Mouse (Mus musculus): ENCODE data around the gene Pde6g.

Pde6g gene

GRCm38 (mm10) chr11:120467051-120467735 lies 13.9 kb upstream of the Pde6g start, which contains the start of gene Arl16:
Arl16 (minus strand) TSS chr11:120467607.
- peak; percentile 66 for DNase-seq (ENCODE audit: low spot score)

DNA sequence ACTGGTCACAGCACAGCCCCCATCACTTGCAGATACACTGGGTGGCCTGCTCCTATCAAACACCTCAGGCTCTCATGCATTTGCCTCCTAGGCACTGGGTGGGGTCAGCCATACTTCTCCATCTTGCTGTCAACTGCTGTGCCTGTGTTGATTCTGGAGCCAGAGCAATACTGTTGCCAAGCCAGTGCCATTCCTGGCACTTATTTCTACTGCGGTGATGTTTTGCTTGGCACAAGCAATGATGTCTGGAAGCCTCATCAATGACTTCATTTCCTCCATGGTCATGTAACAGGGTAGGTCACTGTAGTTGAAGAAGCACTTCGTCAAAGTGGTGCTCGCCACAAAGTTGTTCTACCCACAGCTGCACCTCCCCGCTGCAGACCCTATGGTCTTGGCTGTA lies 12.2 kb upstream of the Pde6g start:
- DNase-seq (ENCODE audit: low spot score), result no peak

- no peak for DNase-seq (ENCODE audit: low spot score)
These were observed 11.1 kb upstream of the Pde6g start for GRCm38 (mm10) chr11:120464365-120464764.

DNA sequence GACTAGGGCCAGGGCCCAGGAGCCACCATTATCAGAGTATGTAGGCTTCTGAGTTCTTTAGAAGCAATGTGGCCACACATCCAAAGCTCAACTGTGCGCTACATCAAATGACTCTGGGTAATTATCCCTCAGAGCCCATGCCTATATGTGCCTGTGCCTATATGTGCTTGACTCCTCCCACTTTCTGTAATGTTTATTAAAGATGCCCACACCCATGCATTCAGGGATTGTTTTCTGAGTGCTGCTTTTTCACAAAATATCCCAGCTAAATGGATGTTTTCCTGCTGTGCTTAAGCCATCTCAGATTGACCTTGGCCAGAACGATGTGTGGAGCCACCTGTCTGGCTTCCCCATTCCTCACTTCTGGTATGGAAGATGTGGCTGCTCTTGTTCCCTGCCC lies 10.2 kb upstream of the Pde6g start:
- no peak for DNase-seq (ENCODE audit: low spot score)

- no peak for DNase-seq (ENCODE audit: low spot score)
These were observed 5.7 kb upstream of the Pde6g start for GRCm38 (mm10) chr11:120458847-120459597.

DNA sequence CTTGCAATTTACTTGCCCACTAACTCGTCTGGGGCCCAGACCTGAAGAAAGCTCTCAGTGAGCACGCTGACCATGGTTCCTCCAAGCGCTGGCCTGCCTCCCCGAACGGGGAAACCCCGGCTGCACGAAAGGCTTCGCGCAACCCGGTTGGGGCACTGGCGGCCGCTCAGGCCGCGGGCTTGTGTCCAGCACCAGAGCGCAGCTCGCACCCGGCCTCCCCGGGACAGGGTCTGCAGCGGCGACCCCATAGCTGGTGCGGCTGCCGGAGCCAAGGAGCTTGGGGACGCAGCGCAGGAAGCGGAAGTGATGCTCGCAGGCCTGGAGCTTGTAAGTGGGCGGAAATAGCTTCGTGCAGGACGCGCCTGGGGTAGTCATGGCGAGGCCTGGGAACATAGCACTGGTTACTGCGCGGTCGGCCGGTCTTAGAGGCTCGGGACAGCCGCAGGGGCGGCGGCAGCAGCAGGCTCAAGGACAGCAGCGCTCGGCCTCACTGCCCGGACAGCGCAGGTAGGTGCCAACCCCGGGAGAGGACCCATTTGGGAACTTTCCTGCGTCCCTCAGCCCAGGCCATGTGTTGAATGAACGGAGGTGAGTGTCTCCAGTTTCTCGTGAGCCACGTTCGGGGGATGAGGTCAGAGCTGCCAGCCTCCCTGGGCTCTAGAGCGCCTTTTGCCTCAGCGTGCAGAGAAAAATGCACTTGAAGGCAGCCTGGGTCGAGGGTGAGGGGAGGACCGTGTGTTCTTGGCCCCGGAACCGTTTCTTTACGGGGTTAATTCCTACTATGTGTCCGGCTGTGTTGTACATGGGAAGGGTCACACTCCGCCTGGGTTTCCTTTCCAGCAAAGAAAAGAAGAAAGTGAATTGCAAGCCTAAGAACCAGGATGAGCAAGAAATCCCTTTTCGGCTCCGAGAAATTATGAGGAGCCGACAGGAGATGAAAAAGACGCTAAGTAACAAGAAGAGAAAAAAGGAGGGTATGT lies 4.8 kb upstream of the Pde6g start, which contains the start of the genes Oxld1 and Ccdc137:
Oxld1 (minus strand) TSS at position 297 of the 980 bp plus-strand sequence.
Ccdc137 (plus strand) TSS at position 344 of the 980 bp plus-strand sequence.
- DNase-seq (ENCODE audit: low spot score), result peak; percentile 26

- no peak for DNase-seq (ENCODE audit: low spot score)
These were observed 4.1 kb upstream of the Pde6g start for GRCm38 (mm10) chr11:120457370-120457769.

DNA sequence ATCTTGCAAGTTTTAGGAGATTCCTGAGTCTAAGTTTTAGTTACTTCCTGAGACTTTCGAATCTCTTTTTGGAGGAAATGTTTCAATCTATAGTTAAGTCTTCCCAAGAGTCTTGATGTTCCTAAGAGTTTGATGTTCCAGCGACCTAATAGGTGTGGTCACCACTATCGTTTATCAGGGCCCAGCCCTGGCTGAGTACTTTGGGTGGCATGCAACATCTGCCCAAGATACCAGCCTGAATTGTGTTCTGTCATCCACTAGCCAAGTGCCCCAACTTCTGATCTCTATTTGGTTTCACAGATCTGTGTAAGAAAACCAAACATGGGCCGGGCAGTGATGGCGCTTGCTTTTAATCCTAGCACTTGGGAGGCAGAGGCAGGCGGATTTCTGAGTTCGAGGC lies 2.1 kb upstream of the Pde6g start:
- no peak for DNase-seq (ENCODE audit: low spot score)

- DNase-seq (ENCODE audit: low spot score), result no peak
These were observed 1.7 kb upstream of the Pde6g start for GRCm38 (mm10) chr11:120454965-120455364.

GRCm38 (mm10) chr11:120452246-120452645 lies 1.1 kb downstream of the Pde6g start:
- DNase-seq (ENCODE audit: low spot score), result no peak

GRCm38 (mm10) chr11:120447179-120447578 lies 6.1 kb downstream of the Pde6g start:
- DNase-seq (ENCODE audit: low spot score), result no peak

- DNase-seq (ENCODE audit: low spot score), result no peak
These were observed 7.8 kb downstream of the Pde6g start for GRCm38 (mm10) chr11:120445475-120445874.

DNA sequence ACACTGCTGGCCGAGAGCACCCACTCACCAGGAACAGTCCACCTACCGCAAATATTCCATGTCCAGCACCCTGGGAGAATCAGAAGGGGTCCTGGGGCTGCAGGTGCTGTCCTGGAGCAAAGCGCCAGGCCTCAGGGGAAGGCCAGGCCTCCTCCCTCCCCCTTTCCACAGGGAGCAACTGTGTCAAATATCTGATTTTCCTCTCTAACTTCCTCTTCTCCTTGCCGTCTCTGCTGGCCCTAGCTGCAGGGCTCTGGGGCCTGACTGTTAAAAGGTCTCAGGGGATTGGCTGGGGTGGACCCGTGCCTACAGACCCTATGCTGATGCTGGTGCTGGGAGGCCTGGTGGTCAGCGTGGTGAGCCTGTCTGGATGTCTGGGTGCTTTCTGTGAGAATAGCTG lies 9.2 kb downstream of the Pde6g start:
- no peak for DNase-seq (ENCODE audit: low spot score)

GRCm38 (mm10) chr11:120442765-120443280 lies 10.5 kb downstream of the Pde6g start:
- DNase-seq (ENCODE audit: low spot score), result no peak

DNA sequence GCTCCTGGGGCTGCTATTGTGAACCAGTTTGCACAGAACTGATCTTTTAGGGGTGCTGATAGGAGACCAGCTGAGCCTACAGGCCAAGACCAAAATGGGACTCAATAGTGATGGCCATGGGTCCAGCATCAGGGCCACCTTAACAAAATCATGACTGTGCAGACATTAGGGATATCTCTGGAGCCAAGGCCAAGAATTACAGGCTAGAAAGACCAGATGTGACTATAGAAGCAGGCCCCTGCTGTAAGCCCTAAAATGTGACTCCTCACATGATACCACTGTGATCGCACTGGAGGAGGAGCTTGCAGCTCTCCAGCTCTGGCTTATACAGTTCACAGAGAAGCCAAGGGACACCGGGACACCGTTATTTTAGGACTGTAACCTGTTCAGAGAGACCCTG lies 11.0 kb downstream of the Pde6g start, which contains the start of gene Tspan10:
Tspan10 (plus strand) TSS at position 301 of the 400 bp plus-strand sequence.
- DNase-seq (ENCODE audit: low spot score), result no peak

GRCm38 (mm10) chr11:120437857-120438385 lies 15.4 kb downstream of the Pde6g start:
- no peak for DNase-seq (ENCODE audit: low spot score)

DNA sequence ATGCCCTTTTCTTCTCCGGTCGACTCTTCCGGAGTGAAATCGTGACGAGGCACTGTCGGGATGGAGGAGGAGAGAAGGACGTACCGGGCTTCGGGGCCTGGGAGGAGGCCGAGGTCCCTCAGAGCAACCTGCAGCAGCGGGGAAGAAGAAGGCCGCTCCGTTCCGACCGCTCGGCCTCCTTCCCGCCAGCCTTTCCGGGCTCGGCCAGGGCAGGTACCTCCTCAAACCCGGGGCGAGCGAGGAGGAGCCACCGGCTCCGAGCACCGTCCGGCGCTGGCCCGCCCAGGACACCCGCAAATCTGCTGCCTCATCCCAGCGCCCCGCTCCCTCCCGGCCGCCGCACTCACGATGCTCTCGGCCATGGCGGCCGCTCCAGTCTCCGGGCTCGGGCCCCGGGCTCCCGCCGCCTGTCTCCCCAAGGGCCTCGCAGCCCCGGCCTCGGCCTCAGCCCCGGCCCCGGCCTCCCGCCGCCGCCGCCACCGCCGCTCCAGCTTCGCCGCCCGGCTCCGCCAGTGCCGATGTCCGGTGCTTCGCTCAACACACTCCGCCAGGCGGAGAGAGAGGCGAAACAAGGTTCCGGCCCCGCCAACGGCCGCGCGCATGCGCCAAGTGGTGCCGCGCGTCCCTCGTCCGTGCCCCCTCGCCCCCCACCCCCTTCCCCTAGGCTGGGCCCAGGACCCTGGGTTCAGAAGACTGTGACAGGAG lies 16.0 kb downstream of the Pde6g start, which contains the start of gene Nploc4:
Nploc4 (minus strand) TSS at position 557 of the 705 bp plus-strand sequence.
- DNase-seq (ENCODE audit: low spot score), result peak; percentile 61

DNA sequence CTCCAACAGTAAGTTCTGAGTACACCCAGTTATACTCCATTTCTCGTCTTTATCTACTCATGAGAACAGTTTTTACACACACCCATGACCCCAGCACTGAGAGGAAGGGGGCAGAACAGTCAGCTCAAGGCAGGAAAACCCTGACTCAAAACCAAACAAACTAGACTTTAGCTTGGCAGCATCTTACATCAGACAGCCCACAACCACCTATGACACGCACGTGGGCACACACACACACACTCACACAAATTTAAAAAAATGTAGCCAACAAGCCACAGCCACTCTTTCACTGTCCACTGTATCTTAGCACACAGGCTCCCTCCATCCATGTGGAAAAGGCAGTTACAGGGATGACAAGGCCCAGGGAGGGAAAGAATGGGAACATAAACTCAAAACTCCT lies 26.6 kb downstream of the Pde6g start:
- DNase-seq (ENCODE audit: low spot score), result no peak

- no peak for DNase-seq (ENCODE audit: low spot score)
These were observed 29.6 kb downstream of the Pde6g start for GRCm38 (mm10) chr11:120423569-120424295.
